Mouse (Mus musculus) bone marrow macrophage, adult 2 months (primary cell): ENCODE results near the gene Kat7. TPM values are rescaled to one million over a fixed set of nuclear protein-coding genes. Genes with fewer than 3 reads are reported as not detected.

Source experiments
- H3K27ac ChIP-seq: 2 replicates; pipeline ENCODE4 v1.5.1; 2012; ENCODE audit warnings: low read depth, low read length; ENCODE audit not compliant: insufficient read depth
- H3K4me1 ChIP-seq: 2 replicates; pipeline ENCODE4 v1.6.1; 2012; ENCODE audit warnings: low read length; ENCODE audit not compliant: control insufficient read depth, insufficient read depth
- H3K4me3 ChIP-seq: 2 replicates; pipeline ENCODE4 v1.5.1; 2012; ENCODE audit warnings: mild to moderate bottlenecking, low read length, moderate library complexity; ENCODE audit not compliant: insufficient read depth
- CTCF ChIP-seq: IDR thresholded peaks from 2 replicates; pipeline ENCODE4 v1.5.1; 2012; ENCODE audit warnings: low read depth, mild to moderate bottlenecking, low read length, moderate library complexity
- POLR2A ChIP-seq: IDR thresholded peaks from 2 replicates; pipeline ENCODE4 v1.6.1; 2012; ENCODE audit warnings: mild to moderate bottlenecking, low read depth, low read length, borderline replicate concordance
- polyA plus RNA-seq: library from polyadenylated mRNA; stranded (reverse); fragments of >200 nt; gene quantifications from 2 replicates; pipeline ENCODE4 v1.2.4, GENCODE M21; 2012; ENCODE audit not compliant: missing spikeins, insufficient read depth, insufficient read length

The Kat7 gene
- polyA plus RNA-seq, 1 experiment = 41.2 TPM

GRCm38 (mm10) chr11:95334448-95335060 lies 24.5 kb upstream of the Kat7 start:
- H3K4me1 ChIP-seq = peaks cover 8% of the 10 kb centered on the region; the same call in 1 of the 2 replicates
- no peak overlapping the region for H3K27ac ChIP-seq
- H3K4me3 ChIP-seq = no peak overlapping the region
- TF ChIP-seq CTCF (no peak), POLR2A (no peak)

DNA sequence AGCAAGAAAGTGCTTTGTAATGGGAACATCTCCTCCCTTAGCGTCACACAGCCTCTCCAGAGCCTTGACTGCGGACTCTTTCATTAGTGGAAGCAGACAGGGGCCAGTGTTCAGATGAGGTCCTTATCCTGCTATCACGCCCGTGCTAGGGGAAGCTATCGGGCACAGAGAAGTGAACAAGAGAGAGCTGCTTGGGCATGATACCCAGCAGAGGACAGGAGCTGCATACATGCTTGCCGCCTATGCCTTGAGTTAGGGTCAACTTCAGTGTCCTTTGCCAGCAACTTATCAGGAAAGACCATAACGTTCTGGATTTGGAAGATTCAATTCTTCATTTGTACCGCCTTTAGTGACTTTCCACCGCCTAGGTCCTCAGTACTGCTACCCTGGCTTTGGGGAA lies 23.8 kb upstream of the Kat7 start:
- Histone ChIP-seq H3K4me3 (no peak overlapping the region), H3K27ac (no peak overlapping the region), H3K4me1 (peaks cover 8% of the 10 kb centered on the region; the same call in 1 of the 2 replicates)
- no peak for TF ChIP-seq CTCF
- no peak for TF ChIP-seq POLR2A

DNA sequence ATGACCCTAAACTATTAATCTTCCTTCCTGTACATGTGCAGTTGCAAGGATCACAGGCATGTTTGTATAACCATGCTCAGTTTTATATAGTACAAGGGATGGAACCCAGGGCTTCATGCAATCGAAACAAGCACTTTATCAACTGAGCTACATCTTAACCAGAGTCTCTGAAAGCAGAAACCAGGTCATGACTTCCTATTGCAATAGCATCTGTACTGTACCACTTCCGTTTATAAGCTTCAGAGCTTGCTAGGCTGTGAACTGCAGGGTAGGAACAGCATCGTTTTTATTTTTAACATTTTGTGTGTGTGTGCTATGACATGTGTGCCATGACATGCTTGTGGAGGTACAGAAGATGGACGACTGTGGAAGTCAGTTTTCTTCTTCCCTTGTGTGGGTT lies 23.2 kb upstream of the Kat7 start:
- Histone ChIP-seq H3K4me3 (no peak overlapping the region), H3K27ac (no peak overlapping the region), H3K4me1 (peaks cover 8% of the 10 kb centered on the region; the same call in 1 of the 2 replicates)
- TF ChIP-seq POLR2A (no peak), CTCF (no peak)

- TF ChIP-seq CTCF (no peak), POLR2A (no peak)
- no peak overlapping the region for H3K4me3 ChIP-seq
- no peak overlapping the region for H3K27ac ChIP-seq
- peaks cover 8% of the 10 kb centered on the region; the same call in 1 of the 2 replicates for H3K4me1 ChIP-seq
Measured at GRCm38 (mm10) chr11:95330662-95331061, 20.6 kb upstream of the Kat7 start.

DNA sequence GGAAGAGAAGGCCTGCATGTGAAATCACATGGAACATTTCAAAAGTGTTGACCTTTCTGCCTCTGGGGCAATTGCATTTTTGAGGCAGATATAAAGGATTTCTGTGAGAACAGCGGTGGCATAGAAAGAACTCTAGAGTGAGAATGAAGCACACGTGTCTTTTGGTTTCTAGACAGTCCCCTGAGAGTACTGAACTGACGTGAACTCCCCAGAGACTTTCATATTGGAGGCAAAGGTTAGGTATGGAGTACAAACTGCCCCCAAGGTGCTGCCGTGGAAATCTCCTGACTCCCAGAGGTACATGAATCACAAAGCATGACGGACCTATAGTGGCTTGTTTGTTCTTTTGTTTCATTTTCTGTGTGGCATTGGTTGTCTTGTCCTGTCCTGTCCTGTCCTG lies 18.6 kb upstream of the Kat7 start:
- Histone ChIP-seq H3K27ac (no peak overlapping the region), H3K4me1 (peaks cover 5% of the 10 kb centered on the region; the same call in 1 of the 2 replicates), H3K4me3 (no peak overlapping the region)
- TF ChIP-seq POLR2A (no peak), CTCF (no peak)

- Histone ChIP-seq H3K27ac (no peak overlapping the region), H3K4me3 (no peak overlapping the region), H3K4me1 (0 out of 2 replicates have a peak, but pooled peaks cover 2% of the 10 kb centered on the region)
- TF ChIP-seq POLR2A = no peak
- no peak for TF ChIP-seq CTCF
Measured at GRCm38 (mm10) chr11:95326243-95326642, 16.2 kb upstream of the Kat7 start.

DNA sequence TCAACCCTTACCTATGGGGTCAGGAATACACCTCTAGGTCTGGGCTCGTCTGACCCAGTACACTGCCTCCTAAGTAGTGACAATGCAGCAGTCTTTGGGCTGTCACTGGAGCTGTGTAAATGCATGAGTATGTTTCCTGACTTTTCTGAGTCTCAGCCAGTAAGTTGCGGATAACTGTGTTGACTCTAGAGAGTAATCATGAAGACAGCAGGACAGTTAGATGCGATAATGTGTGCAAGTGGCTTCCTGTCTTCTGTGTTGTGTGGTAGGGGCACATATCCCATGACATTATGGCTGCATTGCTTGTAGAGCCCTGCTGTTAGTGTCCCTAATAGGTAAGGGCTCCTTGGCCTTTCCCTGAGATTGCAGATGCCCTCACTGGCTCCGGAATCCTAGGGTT lies 15.8 kb upstream of the Kat7 start:
- TF ChIP-seq CTCF = no peak
- Histone ChIP-seq H3K4me1 (0 out of 2 replicates have a peak, but pooled peaks cover 2% of the 10 kb centered on the region), H3K4me3 (no peak overlapping the region), H3K27ac (no peak overlapping the region)

DNA sequence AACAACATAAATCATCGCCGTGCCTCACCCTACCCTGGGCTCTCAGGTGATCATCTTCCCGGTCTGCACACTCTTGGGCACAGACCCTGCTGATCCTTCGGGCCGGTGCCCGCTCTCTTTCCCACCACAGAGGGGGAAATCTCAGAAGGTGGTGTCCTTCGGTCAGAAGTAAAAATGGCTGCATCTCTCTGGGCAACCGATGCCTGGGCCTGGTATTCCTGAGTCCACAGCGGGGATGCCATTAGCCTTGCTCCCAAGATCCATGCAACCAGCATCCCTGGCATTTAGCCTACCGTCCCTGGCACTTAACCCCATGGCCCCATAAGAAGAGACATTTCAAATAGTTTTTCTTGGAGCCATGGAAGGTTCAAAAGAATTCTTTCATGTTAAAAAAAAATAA lies 14.1 kb upstream of the Kat7 start:
- H3K4me1 ChIP-seq = no peaks in the 10 kb centered on the region
- no peak overlapping the region for H3K27ac ChIP-seq
- no peak overlapping the region for H3K4me3 ChIP-seq
- TF ChIP-seq POLR2A (no peak), CTCF (no peak)

GRCm38 (mm10) chr11:95320010-95320409 lies 10.0 kb upstream of the Kat7 start:
- no peak overlapping the region for H3K4me3 ChIP-seq
- TF ChIP-seq CTCF = no peak
- no peak for TF ChIP-seq POLR2A
- H3K27ac ChIP-seq = no peak overlapping the region
- H3K4me1 ChIP-seq = no peaks in the 10 kb centered on the region

DNA sequence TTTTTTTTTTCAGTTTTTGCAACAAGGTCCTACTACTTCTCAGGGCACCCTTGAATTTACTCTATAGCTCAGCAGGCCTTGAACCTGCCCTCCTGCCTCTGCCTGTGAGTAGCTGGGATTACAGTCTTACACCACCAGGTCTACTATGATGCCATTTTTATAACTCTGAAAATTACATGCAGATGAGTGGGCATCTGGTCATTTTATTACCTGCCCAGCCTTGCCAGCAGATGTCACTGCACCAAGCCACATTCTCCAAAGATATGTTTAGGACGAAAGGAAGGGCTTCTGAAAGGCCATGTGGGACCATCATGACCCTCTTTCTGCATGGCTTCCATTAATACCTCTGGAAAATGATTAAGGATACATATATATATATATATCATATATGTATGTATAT lies 9.5 kb upstream of the Kat7 start:
- Histone ChIP-seq H3K4me3 (no peak overlapping the region), H3K27ac (no peak overlapping the region), H3K4me1 (no peaks in the 10 kb centered on the region)
- no peak for TF ChIP-seq CTCF
- no peak for TF ChIP-seq POLR2A
